Mouse (Mus musculus): ENCODE measurements around the gene Dgkd. TPM values are rescaled to one million over a fixed set of nuclear protein-coding genes. Genes with fewer than 3 reads are reported as not detected.
A peak's percentile ranks its signal among the peaks of the same experiment; 100 is the strongest.
"Not testable (repeated sequence)": the region's sequence is repeated elsewhere in the genome, so short reads cannot be mapped to it uniquely, and the experiment has no call there.

The Dgkd gene
- polyA plus RNA-seq, 1 experiment from 2014 or later, result 32.9 TPM

DNA sequence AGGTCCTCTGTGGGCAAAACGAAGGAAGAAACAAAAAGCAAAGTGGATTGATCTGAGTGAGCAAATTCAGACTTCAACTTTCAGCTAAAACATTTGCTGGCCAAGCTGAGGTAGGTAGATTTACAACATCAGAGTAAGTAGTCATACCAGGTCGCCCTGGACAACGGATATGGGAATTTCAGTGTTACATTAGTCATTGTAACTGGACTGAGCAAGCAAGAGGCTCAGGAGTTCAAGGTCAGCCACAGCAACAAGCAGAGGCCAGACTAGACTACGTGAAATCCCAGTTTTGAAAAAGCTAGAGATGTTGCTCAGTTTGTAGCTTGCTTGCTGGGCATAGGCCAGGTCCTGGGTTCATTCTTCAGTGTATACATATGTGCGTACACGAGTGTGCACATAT lies 27.1 kb upstream of the Dgkd start:
- H3K4me3 ChIP-seq (ENCODE audit: low read length), result no peak overlapping the region
- no peak for ATAC-seq (ENCODE audit: low read depth)
- H3K9ac ChIP-seq (ENCODE audit: low read length), result no peak overlapping the region
- H3K27me3 ChIP-seq (ENCODE audit: control insufficient read depth, insufficient read depth, low read depth, low read length), result no peaks in the 10 kb centered on the region
- H3K27ac ChIP-seq (ENCODE audit: low read length), result no peak overlapping the region
- H3K4me1 ChIP-seq (replicated peaks; ENCODE audit: control insufficient read depth, insufficient read depth, low read length), result 0 out of 2 replicates have a peak, but pooled peaks cover 4% of the 10 kb centered on the region
- H3K9me3 ChIP-seq (ENCODE audit: control insufficient read depth, low read length), result no peaks in the 10 kb centered on the region
- WGBS, result 77% methylated on average over 6 of the region's 6 CpGs
- no peaks in the 10 kb centered on the region for H3K36me3 ChIP-seq (ENCODE audit: control insufficient read depth, insufficient read depth, low read length)
- no peak overlapping the region for H3K4me2 ChIP-seq (ENCODE audit: low read depth, low read length)

DNA sequence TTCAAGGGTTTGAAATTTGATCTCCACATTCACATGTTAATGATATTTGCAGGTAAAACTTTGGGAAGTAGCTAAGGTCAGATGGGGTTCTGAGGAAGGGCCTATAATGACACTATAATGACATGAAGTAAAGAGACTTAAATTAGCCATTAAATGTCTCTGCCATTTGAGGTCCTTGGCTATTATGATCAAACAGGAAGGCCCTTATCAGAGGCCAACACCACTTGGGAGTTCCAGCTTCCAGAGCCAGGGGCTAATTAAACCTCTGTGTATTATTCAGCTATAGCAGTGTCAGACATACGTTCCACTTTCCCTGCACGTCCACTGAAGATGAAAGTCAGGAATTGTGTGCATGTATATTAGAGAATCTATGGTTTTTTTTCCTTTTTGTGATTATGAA lies 26.6 kb upstream of the Dgkd start:
- Histone ChIP-seq H3K9me3 (ENCODE audit: control insufficient read depth, low read length) (no peaks in the 10 kb centered on the region), H3K4me1 (replicated peaks; ENCODE audit: control insufficient read depth, insufficient read depth, low read length) (0 out of 2 replicates have a peak, but pooled peaks cover 4% of the 10 kb centered on the region), H3K36me3 (ENCODE audit: control insufficient read depth, insufficient read depth, low read length) (no peaks in the 10 kb centered on the region), H3K4me2 (ENCODE audit: low read depth, low read length) (no peak overlapping the region), H3K27ac (ENCODE audit: low read length) (no peak overlapping the region), H3K4me3 (ENCODE audit: low read length) (no peak overlapping the region), H3K9ac (ENCODE audit: low read length) (no peak overlapping the region), H3K27me3 (ENCODE audit: control insufficient read depth, insufficient read depth, low read depth, low read length) (no peaks in the 10 kb centered on the region)
- 73% methylated on average over 2 of the region's 2 CpGs for WGBS
- ATAC-seq (ENCODE audit: low read depth), result no peak

DNA sequence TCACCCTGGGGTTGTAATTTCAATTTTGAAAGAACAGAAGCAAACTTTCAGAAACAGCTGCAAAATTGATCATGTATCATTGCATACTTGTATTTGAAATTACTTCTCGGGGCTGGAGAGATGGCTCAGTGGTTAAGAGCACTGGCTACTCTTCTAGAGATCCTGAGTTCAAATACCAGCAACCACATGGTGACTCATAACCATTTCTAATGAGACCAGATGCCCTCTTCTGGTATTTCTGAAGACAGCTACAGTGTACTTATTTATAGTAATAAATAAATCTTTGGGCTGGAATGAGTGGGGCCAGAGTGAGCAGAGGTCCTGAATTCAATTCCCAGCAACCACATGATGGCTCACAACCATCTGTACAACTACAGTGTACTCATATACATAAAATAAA lies 25.6 kb upstream of the Dgkd start:
- H3K27ac ChIP-seq (ENCODE audit: low read length); H3K9me3 ChIP-seq (ENCODE audit: control insufficient read depth, low read length); H3K4me3 ChIP-seq (ENCODE audit: low read length); H3K27me3 ChIP-seq (ENCODE audit: control insufficient read depth, insufficient read depth, low read depth, low read length); H3K4me1 ChIP-seq (replicated peaks; ENCODE audit: control insufficient read depth, insufficient read depth, low read length); ATAC-seq (ENCODE audit: low read depth); H3K9ac ChIP-seq (ENCODE audit: low read length); H3K36me3 ChIP-seq (ENCODE audit: control insufficient read depth, insufficient read depth, low read length); H3K4me2 ChIP-seq (ENCODE audit: low read depth, low read length): not testable (repeated sequence)
- 63% methylated on average over 1 of the region's 1 CpGs for WGBS

- Histone ChIP-seq H3K27me3 (ENCODE audit: control insufficient read depth, insufficient read depth, low read depth, low read length) (no peaks in the 10 kb centered on the region), H3K9me3 (ENCODE audit: control insufficient read depth, low read length) (no peaks in the 10 kb centered on the region), H3K4me3 (ENCODE audit: low read length) (no peak overlapping the region), H3K36me3 (ENCODE audit: control insufficient read depth, insufficient read depth, low read length) (no peaks in the 10 kb centered on the region), H3K9ac (ENCODE audit: low read length) (no peak overlapping the region), H3K4me2 (ENCODE audit: low read depth, low read length) (no peak overlapping the region), H3K27ac (ENCODE audit: low read length) (no peak overlapping the region), H3K4me1 (replicated peaks; ENCODE audit: control insufficient read depth, insufficient read depth, low read length) (0 out of 2 replicates have a peak, but pooled peaks cover 4% of the 10 kb centered on the region)
- no peak for ATAC-seq (ENCODE audit: low read depth)
- 45% methylated on average over 9 of the region's 9 CpGs for WGBS
Observed at GRCm38 (mm10) chr1:87828185-87828584, 24.9 kb upstream of the Dgkd start.

- Histone ChIP-seq H3K27ac (ENCODE audit: low read length) (no peak overlapping the region), H3K36me3 (ENCODE audit: control insufficient read depth, insufficient read depth, low read length) (no peaks in the 10 kb centered on the region), H3K4me1 (replicated peaks; ENCODE audit: control insufficient read depth, insufficient read depth, low read length) (0 out of 2 replicates have a peak, but pooled peaks cover 4% of the 10 kb centered on the region), H3K4me3 (ENCODE audit: low read length) (no peak overlapping the region), H3K27me3 (ENCODE audit: control insufficient read depth, insufficient read depth, low read depth, low read length) (no peaks in the 10 kb centered on the region), H3K9ac (ENCODE audit: low read length) (no peak overlapping the region), H3K4me2 (ENCODE audit: low read depth, low read length) (no peak overlapping the region), H3K9me3 (ENCODE audit: control insufficient read depth, low read length) (no peaks in the 10 kb centered on the region)
- 36% methylated on average over 7 of the region's 7 CpGs for WGBS
- ATAC-seq (ENCODE audit: low read depth), result no peak
Observed at GRCm38 (mm10) chr1:87828926-87829580, 24.0 kb upstream of the Dgkd start.

DNA sequence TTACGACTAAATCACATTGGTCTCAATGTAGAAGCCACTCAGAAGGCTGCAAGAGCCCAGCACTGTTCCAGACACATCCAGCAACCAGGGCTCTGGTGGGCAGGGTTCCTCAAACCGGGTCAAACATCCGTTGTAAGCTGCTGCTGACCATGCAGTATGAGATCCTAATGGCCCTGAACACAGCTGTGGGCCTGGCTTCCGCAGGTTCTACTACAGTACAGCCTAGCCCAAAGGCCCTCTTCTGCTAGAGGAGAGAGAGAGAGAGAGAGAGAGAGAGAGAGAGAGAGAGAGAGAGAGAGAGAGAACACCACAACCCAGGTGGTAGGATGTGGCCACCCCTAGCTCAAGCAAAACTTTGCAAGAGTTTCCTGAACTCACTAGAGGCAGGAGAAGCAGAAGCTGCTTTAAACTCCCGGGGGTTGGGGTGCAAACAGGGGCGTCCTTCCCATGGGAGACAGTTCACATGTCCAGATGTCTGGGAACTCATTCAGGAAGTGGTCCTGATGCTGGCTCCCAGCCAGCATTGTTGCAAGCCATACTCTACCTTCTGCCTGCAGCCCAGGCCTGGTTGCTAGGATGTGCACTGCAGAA lies 23.4 kb upstream of the Dgkd start:
- 40% methylated on average over 6 of the region's 6 CpGs for WGBS
- no peak overlapping the region for H3K9ac ChIP-seq (ENCODE audit: low read length)
- H3K27me3 ChIP-seq (ENCODE audit: control insufficient read depth, insufficient read depth, low read depth, low read length), result no peaks in the 10 kb centered on the region
- peak; percentile 60 for ATAC-seq (ENCODE audit: low read depth)
- H3K4me3 ChIP-seq (ENCODE audit: low read length), result no peak overlapping the region
- 0 out of 2 replicates have a peak, but pooled peaks cover 4% of the 10 kb centered on the region for H3K4me1 ChIP-seq (replicated peaks; ENCODE audit: control insufficient read depth, insufficient read depth, low read length)
- H3K27ac ChIP-seq (ENCODE audit: low read length), result no peak overlapping the region
- H3K4me2 ChIP-seq (ENCODE audit: low read depth, low read length), result no peak overlapping the region
- H3K9me3 ChIP-seq (ENCODE audit: control insufficient read depth, low read length), result no peaks in the 10 kb centered on the region
- H3K36me3 ChIP-seq (ENCODE audit: control insufficient read depth, insufficient read depth, low read length), result no peaks in the 10 kb centered on the region

DNA sequence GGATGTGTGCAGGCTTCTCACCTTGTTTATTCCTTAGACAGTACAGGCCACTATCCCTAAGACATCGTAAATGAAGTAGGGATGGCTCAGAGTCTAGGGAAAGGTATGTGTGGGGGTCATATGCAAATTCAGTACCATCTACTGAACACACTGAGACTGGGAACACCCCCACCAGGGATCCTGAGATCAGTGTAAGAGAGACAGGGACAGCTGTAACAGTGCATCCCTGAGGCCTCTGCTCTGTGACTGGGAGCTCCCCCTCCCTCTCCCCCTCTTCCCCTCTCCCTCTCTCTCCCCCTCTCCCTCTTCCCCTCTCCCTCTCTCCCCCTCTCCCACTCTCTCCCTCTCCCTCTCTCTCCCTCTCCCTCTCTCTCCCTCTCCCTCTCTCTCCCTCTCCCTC lies 16.6 kb upstream of the Dgkd start:
- no peak overlapping the region for H3K4me3 ChIP-seq (ENCODE audit: low read length)
- no peaks in the 10 kb centered on the region for H3K4me1 ChIP-seq (replicated peaks; ENCODE audit: control insufficient read depth, insufficient read depth, low read length)
- no peak overlapping the region for H3K9ac ChIP-seq (ENCODE audit: low read length)
- no peak overlapping the region for H3K4me2 ChIP-seq (ENCODE audit: low read depth, low read length)
- no peaks in the 10 kb centered on the region for H3K27me3 ChIP-seq (ENCODE audit: control insufficient read depth, insufficient read depth, low read depth, low read length)
- no peak overlapping the region for H3K27ac ChIP-seq (ENCODE audit: low read length)
- H3K9me3 ChIP-seq (ENCODE audit: control insufficient read depth, low read length), result no peaks in the 10 kb centered on the region
- WGBS, result 69% methylated on average over 1 of the region's 1 CpGs
- ATAC-seq (ENCODE audit: low read depth), result no peak
- no peaks in the 10 kb centered on the region for H3K36me3 ChIP-seq (ENCODE audit: control insufficient read depth, insufficient read depth, low read length)

- no peaks in the 10 kb centered on the region for H3K4me1 ChIP-seq (replicated peaks; ENCODE audit: control insufficient read depth, insufficient read depth, low read length)
- H3K27ac ChIP-seq (ENCODE audit: low read length), result no peak overlapping the region
- no peaks in the 10 kb centered on the region for H3K27me3 ChIP-seq (ENCODE audit: control insufficient read depth, insufficient read depth, low read depth, low read length)
- WGBS, result 46% methylated on average over 5 of the region's 5 CpGs
- H3K9ac ChIP-seq (ENCODE audit: low read length), result no peak overlapping the region
- no peaks in the 10 kb centered on the region for H3K9me3 ChIP-seq (ENCODE audit: control insufficient read depth, low read length)
- no peak for ATAC-seq (ENCODE audit: low read depth)
- H3K36me3 ChIP-seq (ENCODE audit: control insufficient read depth, insufficient read depth, low read length), result no peaks in the 10 kb centered on the region
- no peak overlapping the region for H3K4me3 ChIP-seq (ENCODE audit: low read length)
- H3K4me2 ChIP-seq (ENCODE audit: low read depth, low read length), result no peak overlapping the region
Observed at GRCm38 (mm10) chr1:87837018-87837417, 16.1 kb upstream of the Dgkd start.

DNA sequence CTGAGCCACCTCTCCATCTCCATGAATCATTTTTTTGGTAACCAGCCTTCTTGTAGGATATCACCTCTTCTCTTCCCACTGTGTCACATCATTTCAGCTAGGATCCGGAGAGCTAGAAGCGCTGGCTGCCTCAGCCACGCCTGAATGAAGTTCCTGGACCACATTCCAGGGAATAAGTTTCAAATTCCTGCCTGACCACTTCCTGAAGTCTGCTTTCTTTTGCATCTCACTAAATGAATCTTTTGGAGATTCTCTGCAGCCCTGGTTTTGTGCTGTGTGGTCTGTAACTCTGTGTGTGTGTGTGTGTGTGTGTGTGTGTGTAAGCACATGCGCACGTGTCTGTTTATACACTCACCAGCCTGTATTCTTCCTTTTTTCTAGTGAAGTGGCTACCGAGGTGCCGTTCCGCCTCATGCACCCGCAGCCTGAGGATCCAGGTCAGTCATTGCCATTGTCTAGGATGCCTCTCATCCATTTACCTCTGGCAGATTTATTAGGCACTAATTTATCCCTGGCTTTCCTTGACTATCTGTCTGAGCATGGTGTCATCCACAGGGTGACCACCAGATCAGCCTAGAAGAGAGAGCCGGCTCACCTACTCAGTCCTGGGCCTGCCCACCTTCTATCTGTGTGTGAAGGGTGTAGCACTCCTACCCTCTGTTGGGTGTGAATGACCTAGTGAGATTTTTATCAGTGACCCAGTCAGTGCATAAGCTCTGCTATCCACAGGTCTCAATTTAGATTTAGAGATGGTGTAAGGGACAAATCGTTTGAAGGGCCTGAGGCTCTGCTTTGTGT lies 12.5 kb upstream of the Dgkd start:
- Histone ChIP-seq H3K9ac (ENCODE audit: low read length) (no peak overlapping the region), H3K4me1 (replicated peaks; ENCODE audit: control insufficient read depth, insufficient read depth, low read length) (no peaks in the 10 kb centered on the region), H3K27ac (ENCODE audit: low read length) (no peak overlapping the region), H3K36me3 (ENCODE audit: control insufficient read depth, insufficient read depth, low read length) (no peaks in the 10 kb centered on the region), H3K4me3 (ENCODE audit: low read length) (no peak overlapping the region), H3K27me3 (ENCODE audit: control insufficient read depth, insufficient read depth, low read depth, low read length) (no peaks in the 10 kb centered on the region), H3K9me3 (ENCODE audit: control insufficient read depth, low read length) (no peaks in the 10 kb centered on the region), H3K4me2 (ENCODE audit: low read depth, low read length) (no peak overlapping the region)
- WGBS, result 45% methylated on average over 11 of the region's 11 CpGs
- ATAC-seq (ENCODE audit: low read depth), result no peak

Measured in lung, embryonic 16.5 days (tissue).